Mouse (Mus musculus) R1 (cell line): ENCODE data around the gene Stk19.
"Not testable (repeated sequence)": the region's sequence is repeated elsewhere in the genome, so short reads cannot be mapped to it uniquely, and the experiment has no call there.

Experiments
- DNase-seq: peaks from one replicate; pipeline ENCODE4 v3.0.0-alpha.2; 2018; ENCODE audit warnings: low read depth, low spot score

The Stk19 gene

GRCm38 (mm10) chr17:34840736-34841307 lies 4.1 kb upstream of the Stk19 start:
- no peak for DNase-seq

GRCm38 (mm10) chr17:34838785-34839184 lies 2.0 kb upstream of the Stk19 start:
- DNase-seq: no peak

GRCm38 (mm10) chr17:34837464-34838324 lies 949 bp upstream of the Stk19 start:
- no peak for DNase-seq

- DNase-seq: no peak
These were observed 440 bp downstream of the Stk19 start for GRCm38 (mm10) chr17:34836155-34836855.

GRCm38 (mm10) chr17:34830776-34831175 lies 6.0 kb downstream of the Stk19 start:
- DNase-seq: not testable (repeated sequence)

- no peak for DNase-seq
These were observed 21.9 kb downstream of the Stk19 start for GRCm38 (mm10) chr17:34814818-34815370.

- DNase-seq: peak; percentile 63
These were observed 23.0 kb downstream of the Stk19 start for GRCm38 (mm10) chr17:34813747-34814146.

GRCm38 (mm10) chr17:34811275-34811674 lies 25.5 kb downstream of the Stk19 start:
- no peak for DNase-seq

GRCm38 (mm10) chr17:34810811-34811210 lies 25.9 kb downstream of the Stk19 start:
- DNase-seq: not testable (repeated sequence)

GRCm38 (mm10) chr17:34810411-34810810 lies 26.3 kb downstream of the Stk19 start:
- DNase-seq: not testable (repeated sequence)

- no peak for DNase-seq
These were observed 28.0 kb downstream of the Stk19 start for GRCm38 (mm10) chr17:34808599-34809205.

- no peak for DNase-seq
These were observed 29.6 kb downstream of the Stk19 start for GRCm38 (mm10) chr17:34807176-34807575.

- peak; percentile 64 for DNase-seq
These were observed 31.7 kb downstream of the Stk19 start for GRCm38 (mm10) chr17:34804871-34805562.

- DNase-seq: not testable (repeated sequence)
These were observed 32.4 kb downstream of the Stk19 start, which contains the start of gene Cyp21a1 for GRCm38 (mm10) chr17:34804301-34804700. Gene Cyp21a1, minus strand, starts transcription at chr17:34804561.

GRCm38 (mm10) chr17:34803367-34803766 lies 33.4 kb downstream of the Stk19 start:
- not testable (repeated sequence) for DNase-seq

GRCm38 (mm10) chr17:34802756-34803155 lies 34.0 kb downstream of the Stk19 start:
- not testable (repeated sequence) for DNase-seq

- not testable (repeated sequence) for DNase-seq
These were observed 35.9 kb downstream of the Stk19 start for GRCm38 (mm10) chr17:34800781-34801305.

GRCm38 (mm10) chr17:34799531-34799925 lies 37.2 kb downstream of the Stk19 start:
- DNase-seq: no peak

- DNase-seq: no peak
These were observed 37.7 kb downstream of the Stk19 start for GRCm38 (mm10) chr17:34798866-34799530.

GRCm38 (mm10) chr17:34798071-34798470 lies 38.7 kb downstream of the Stk19 start:
- DNase-seq: not testable (repeated sequence)
